Mouse (Mus musculus) left cerebral cortex, postnatal 4 days (tissue): ENCODE measurements around the gene Sac3d1. TPM values are rescaled to one million over a fixed set of nuclear protein-coding genes. Genes with fewer than 3 reads are reported as not detected.

ENCODE experiments used
- DNase-seq: peaks from one replicate; pipeline ENCODE4 v3.0.0-alpha.2; 2022
- intact Hi-C: fragments of 180-260 bp; cut with DNase I; formaldehyde crosslinking; loops from one replicate; pipeline ENCODE4 v1.15.1; 2025
- total RNA-seq, 2 experiments: library from RNA; stranded (reverse); gene quantifications; 2 replicates each; pipeline ENCODE4 v1.2.3; 2021

Gene Sac3d1
- total RNA-seq, 2 experiments from 2014 or later = 25.4 to 25.9 TPM

GRCm38 (mm10) chr19:6071261-6071660 is 47.2 kb downstream of the Sac3d1 start:
- intact Hi-C loops = no loop called here
- no peak for DNase-seq

- no peak for DNase-seq
Measured at GRCm38 (mm10) chr19:6070571-6071250, 47.7 kb downstream of the Sac3d1 start.

GRCm38 (mm10) chr19:6069851-6070250 is 48.6 kb downstream of the Sac3d1 start:
- intact Hi-C loops = no loop called here
- DNase-seq = no peak

More at GRCm38 (mm10) chr19:6070571-6071250, 47.7 kb downstream of the Sac3d1 start:
- intact Hi-C loops = no loop called here

- DNase-seq = no peak
- intact Hi-C loops = no loop called here
Measured at GRCm38 (mm10) chr19:6068951-6069350, 49.5 kb downstream of the Sac3d1 start.

GRCm38 (mm10) chr19:6067724-6068415 is 50.6 kb downstream of the Sac3d1 start, which contains the start of gene Tm7sf2:
Gene Tm7sf2, minus strand, starts transcription at chr19:6068373.
- DNase-seq = peak; percentile 92
- intact Hi-C loops = no loop called here

GRCm38 (mm10) chr19:6067011-6067723 is 51.3 kb downstream of the Sac3d1 start:
- intact Hi-C loops = no loop called here
- DNase-seq = peak; percentile 88

- no peak for DNase-seq
- intact Hi-C loops = no loop called here
Measured at GRCm38 (mm10) chr19:6066571-6066970, 51.9 kb downstream of the Sac3d1 start.

Other genes starting within 250 kb of the Sac3d1 start
- gene Frmd8, start 243.4 kb downstream of the Sac3d1 start, total RNA-seq = 10 to 100 TPM; 12.1 to 13.4 TPM
- gene Slc25a45, start 240.8 kb downstream of the Sac3d1 start, total RNA-seq = 1 to 10 TPM; 1.4 to 2.0 TPM
- 10 to 100 TPM; 10.2 to 11.7 TPM for gene Tigd3, start 224.5 kb downstream of the Sac3d1 start, total RNA-seq
- 10 to 100 TPM; 76.1 to 84.1 TPM for gene Dpf2, start 205.6 kb downstream of the Sac3d1 start, total RNA-seq
- 10 to 100 TPM; 11.2 to 14.2 TPM for gene Cdc42ep2, start 193.8 kb downstream of the Sac3d1 start, total RNA-seq
- gene Pola2, start 154.4 kb downstream of the Sac3d1 start, total RNA-seq = 10 to 100 TPM; 14.3 to 16.4 TPM
- gene Slc22a20, start 132.5 kb downstream of the Sac3d1 start, total RNA-seq = not detected
- 10 to 100 TPM; 12.1 to 14.2 TPM for gene Capn1, start 102.8 kb downstream of the Sac3d1 start, total RNA-seq
- 10 to 100 TPM; 38.6 to 39.4 TPM for gene Syvn1, start 72.1 kb downstream of the Sac3d1 start, total RNA-seq
- 10 to 100 TPM; 41.2 to 41.4 TPM for gene Mrpl49, start 60.9 kb downstream of the Sac3d1 start, total RNA-seq
- 100 to 1,000 TPM; 874 to 875 TPM for gene Fau, start 60.8 kb downstream of the Sac3d1 start, total RNA-seq
- 10 to 100 TPM; 25.1 to 27.5 TPM for gene Znhit2, start 57.5 kb downstream of the Sac3d1 start, total RNA-seq
- gene Tm7sf2, start 50.3 kb downstream of the Sac3d1 start, total RNA-seq = 10 to 100 TPM; 69.0 to 71.2 TPM
- gene Vps51, start 41.4 kb downstream of the Sac3d1 start, total RNA-seq = 10 to 100 TPM; 96.6 to 96.8 TPM
- gene Tmem262, start 38.6 kb downstream of the Sac3d1 start, total RNA-seq = not detected
- gene Gm28374, start 36.4 kb downstream of the Sac3d1 start, total RNA-seq = 1 to 10 TPM; 1.1 TPM
- 10 to 100 TPM; 50.9 to 51.5 TPM for gene Zfpl1, start 33.7 kb downstream of the Sac3d1 start, total RNA-seq
- gene Cdca5, start 33.7 kb downstream of the Sac3d1 start, total RNA-seq = 1 to 10 TPM; 1.5 to 3.0 TPM
- not detected for gene AC131692.1, start 24.2 kb downstream of the Sac3d1 start, total RNA-seq
- gene Naaladl1, start 12.9 kb downstream of the Sac3d1 start, total RNA-seq = under 1 TPM; 0.14 to 0.32 TPM
- 10 to 100 TPM; 36.0 to 41.2 TPM for gene Snx15, start 9.7 kb upstream of the Sac3d1 start, total RNA-seq
- gene Batf2, start 22.3 kb upstream of the Sac3d1 start, total RNA-seq = not detected
- gene Arl2, start 22.9 kb upstream of the Sac3d1 start, total RNA-seq = 10 to 100 TPM; 54.3 to 62.5 TPM
- gene Majin, start 65.7 kb upstream of the Sac3d1 start, total RNA-seq = not detected
- gene Gpha2, start 107.7 kb upstream of the Sac3d1 start, total RNA-seq = not detected
- 100 to 1,000 TPM; 189 to 193 TPM for gene Ppp2r5b, start 117.2 kb upstream of the Sac3d1 start, total RNA-seq
- gene Atg2a, start 123.0 kb upstream of the Sac3d1 start, total RNA-seq = 10 to 100 TPM; 29.3 to 29.7 TPM
- 10 to 100 TPM; 87.1 to 87.7 TPM for gene Ehd1, start 158.1 kb upstream of the Sac3d1 start, total RNA-seq
- 1 to 10 TPM; 5.0 to 5.7 TPM for gene Cdc42bpg, start 187.8 kb upstream of the Sac3d1 start, total RNA-seq
- gene Men1, start 216.3 kb upstream of the Sac3d1 start, total RNA-seq = 10 to 100 TPM; 81.1 to 81.4 TPM
- gene Map4k2, start 222.5 kb upstream of the Sac3d1 start, total RNA-seq = 100 to 1,000 TPM in 1 of 2 experiments, 10 to 100 TPM in 1; 91.7 to 102 TPM
- gene Sf1, start 245.0 kb upstream of the Sac3d1 start, total RNA-seq = 100 to 1,000 TPM; 231 to 244 TPM